Mouse (Mus musculus): Measurements from ENCODE around the gene Gjc2.

DNA sequence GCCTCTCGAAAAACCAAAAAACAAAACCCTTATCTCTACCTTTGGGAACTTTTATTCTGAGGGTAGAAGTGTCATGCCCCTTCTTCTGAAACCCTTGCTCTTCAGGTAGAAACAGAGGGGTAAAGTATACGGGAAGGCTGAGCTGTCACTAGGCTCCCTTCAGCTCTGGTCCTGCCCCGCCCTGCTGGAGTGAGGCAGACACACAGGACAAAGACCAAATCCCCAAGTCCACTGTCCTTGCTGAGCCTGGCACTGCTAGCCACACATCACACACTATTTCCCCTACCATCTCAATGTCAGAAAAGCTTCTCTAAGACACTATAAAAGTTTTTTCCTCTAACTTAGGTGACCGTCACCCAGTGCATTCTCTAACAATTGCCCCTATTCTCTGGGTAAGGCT is 39.3 kb upstream of the Gjc2 start:
- TF ChIP-seq CTCF (IDR thresholded peaks at IDR 0.05; ENCODE audit: low read depth) (no peak), EP300 (IDR thresholded peaks at IDR 0.05; ENCODE audit: low read depth) (no peak)

Data from liver, postnatal 0 days (tissue).